Mouse (Mus musculus) kidney, adult 18-20 months (tissue): ENCODE data around the gene Atp13a4.

ENCODE experiments used
- DNase-seq: peaks from one replicate; pipeline ENCODE4 v3.0.0; 2021

The Atp13a4 gene

GRCm38 (mm10) chr16:29544829-29545228, at the start of gene Atp13a4:
TSS of gene Atp13a4 (minus strand) at chr16:29544864.
- no peak for DNase-seq

- no peak for DNase-seq
Measured at GRCm38 (mm10) chr16:29592171-29592570, 47.5 kb upstream of the Atp13a4 start.

GRCm38 (mm10) chr16:29579787-29580176, 35.1 kb upstream of the Atp13a4 start:
- no peak for DNase-seq

GRCm38 (mm10) chr16:29579167-29579786, 34.6 kb upstream of the Atp13a4 start, which contains the start of gene Opa1:
TSS of gene Opa1 (plus strand) at chr16:29579334.
- peak; percentile 100 for DNase-seq

GRCm38 (mm10) chr16:29575620-29576019, 31.0 kb upstream of the Atp13a4 start:
- no peak for DNase-seq

GRCm38 (mm10) chr16:29574013-29574412, 29.3 kb upstream of the Atp13a4 start:
- no peak for DNase-seq

- peak; percentile 13 for DNase-seq
Measured at GRCm38 (mm10) chr16:29560869-29561268, 16.2 kb upstream of the Atp13a4 start.

GRCm38 (mm10) chr16:29560454-29560853, 15.8 kb upstream of the Atp13a4 start:
- peak; percentile 6 for DNase-seq

- DNase-seq = no peak
Measured at GRCm38 (mm10) chr16:29559667-29560066, 15.0 kb upstream of the Atp13a4 start.

- peak; percentile 61 for DNase-seq
Measured at GRCm38 (mm10) chr16:29541261-29541683, 3.4 kb downstream of the Atp13a4 start.

GRCm38 (mm10) chr16:29539906-29540305, 4.8 kb downstream of the Atp13a4 start:
- no peak for DNase-seq

- peak; percentile 60 for DNase-seq
Measured at GRCm38 (mm10) chr16:29536411-29537204, 8.1 kb downstream of the Atp13a4 start.

GRCm38 (mm10) chr16:29535866-29536265, 8.8 kb downstream of the Atp13a4 start:
- no peak for DNase-seq

GRCm38 (mm10) chr16:29533641-29534040, 11.0 kb downstream of the Atp13a4 start:
- DNase-seq = no peak

GRCm38 (mm10) chr16:29527085-29527484, 17.6 kb downstream of the Atp13a4 start:
- DNase-seq = no peak

GRCm38 (mm10) chr16:29526585-29526984, 18.1 kb downstream of the Atp13a4 start:
- DNase-seq = no peak

GRCm38 (mm10) chr16:29512495-29512894, 32.2 kb downstream of the Atp13a4 start:
- no peak for DNase-seq

- DNase-seq = no peak
Measured at GRCm38 (mm10) chr16:29510743-29511142, 33.9 kb downstream of the Atp13a4 start.

GRCm38 (mm10) chr16:29509881-29510280, 34.8 kb downstream of the Atp13a4 start:
- DNase-seq = no peak

GRCm38 (mm10) chr16:29504671-29505070, 40.0 kb downstream of the Atp13a4 start:
- DNase-seq = no peak

GRCm38 (mm10) chr16:29504198-29504597, 40.5 kb downstream of the Atp13a4 start:
- DNase-seq = no peak

GRCm38 (mm10) chr16:29491031-29491430, 53.6 kb downstream of the Atp13a4 start:
- DNase-seq = no peak

GRCm38 (mm10) chr16:29481439-29481838, 63.2 kb downstream of the Atp13a4 start:
- no peak for DNase-seq

GRCm38 (mm10) chr16:29480396-29480795, 64.3 kb downstream of the Atp13a4 start:
- no peak for DNase-seq
